ENCODE assay signal across 7 mouse cellular contexts in genomic region chr11:106076321-106076720, GRCm38 (mm10). TPM values are rescaled to one million over a fixed set of nuclear protein-coding genes. Genes with fewer than 3 reads are reported as not detected.
A peak's percentile ranks its signal among the peaks of the same experiment; 100 is the strongest.
DNase-seq lines count a peak whose midpoint lies in the region; ATAC-seq and TF ChIP-seq lines count a peak whose summit lies in the region.

No protein-coding gene starts in this region.

- no peaks in the 10 kb centered on the region for H3K9me3 ChIP-seq in kidney, embryonic 14.5 days (ENCODE audit: control insufficient read depth, low read length)
- H3K9me3 ChIP-seq in lung, postnatal 0 days (ENCODE audit: low read length): no peaks in the 10 kb centered on the region

- H3K27ac ChIP-seq in kidney, embryonic 14.5 days (ENCODE audit: low read depth, low read length): no peak overlapping the region
- no peak overlapping the region for H3K27ac ChIP-seq in lung, postnatal 0 days (ENCODE audit: low read length)
- H3K27ac ChIP-seq in small intestine, adult 2 months (ENCODE audit: insufficient read depth, low read depth, low read length): no peak overlapping the region

- peak; percentile 83 for DNase-seq in CD4-positive helper T cell, adult 2 months (ENCODE audit: low read depth, low spot score)
- peak; percentile 72 for DNase-seq in ES-CJ7 (ENCODE audit: low read depth, low spot score)
- DNase-seq in c-Kit-positive CD71-negative TER-119-negative erythroid progenitor cells, embryonic 14.5 days (ENCODE audit: low read depth): peak; percentile 84
- DNase-seq in gastrocnemius, adult 18-20 months (ENCODE audit: low spot score): peak; percentile 61
- peak; percentile 91 for DNase-seq in lung, postnatal 0 days (ENCODE audit: low spot score)

- no peak overlapping the region for H3K9ac ChIP-seq in kidney, embryonic 14.5 days (ENCODE audit: low read depth, low read length)
- H3K9ac ChIP-seq in lung, postnatal 0 days (replicated peaks; ENCODE audit: low read depth): no peak overlapping the region

- H3K4me3 ChIP-seq in kidney, embryonic 14.5 days (ENCODE audit: low read length): no peak overlapping the region
- H3K4me3 ChIP-seq in lung, postnatal 0 days (ENCODE audit: low read depth, low read length): no peak overlapping the region
- no peak overlapping the region for H3K4me3 ChIP-seq in small intestine, adult 2 months (ENCODE audit: low read depth, low read length)

- H3K4me2 ChIP-seq in kidney, embryonic 14.5 days (replicated peaks; ENCODE audit: low read depth, low read length): no peak overlapping the region
- no peak overlapping the region for H3K4me2 ChIP-seq in lung, postnatal 0 days (replicated peaks; ENCODE audit: low read depth, low read length)

- H3K36me3 ChIP-seq in kidney, embryonic 14.5 days (ENCODE audit: control insufficient read depth, insufficient read depth, low read length): peaks cover 21% of the 10 kb centered on the region
- 0 out of 2 replicates have a peak, but pooled peaks cover 4% of the 10 kb centered on the region for H3K36me3 ChIP-seq in lung, postnatal 0 days (ENCODE audit: insufficient read depth, low read length)
- H3K36me3 ChIP-seq in small intestine, adult 2 months (ENCODE audit: control insufficient read depth, insufficient read depth, low read length): peaks cover 17% of the 10 kb centered on the region

- TF ChIP-seq POLR2A in small intestine, adult 2 months (IDR thresholded peaks at IDR 0.05; ENCODE audit: low read depth, low read length): no peak

- no peaks in the 10 kb centered on the region for H3K27me3 ChIP-seq in kidney, embryonic 14.5 days (ENCODE audit: control insufficient read depth, insufficient read depth, low read length)
- no peaks in the 10 kb centered on the region for H3K27me3 ChIP-seq in lung, postnatal 0 days (replicated peaks; ENCODE audit: insufficient read depth, low read length)
- H3K27me3 ChIP-seq in small intestine, adult 2 months (ENCODE audit: control insufficient read depth, insufficient read depth, low read length): no peaks in the 10 kb centered on the region

- no peak for TF ChIP-seq EP300 in lung, postnatal 0 days (IDR thresholded peaks at IDR 0.05)

- 1% methylated on average over 4 of the region's 4 CpGs for WGBS in kidney, embryonic 14.5 days
- under 1% methylated on average over 4 of the region's 4 CpGs for WGBS in lung, postnatal 0 days
- under 1% methylated on average over 4 of the region's 4 CpGs for WGBS in small intestine, adult 2 months

- TF ChIP-seq CTCF in lung, postnatal 0 days (IDR thresholded peaks at IDR 0.05): peak; percentile 89
- peak; percentile 93; the same call in 1 of the 2 replicates for TF ChIP-seq CTCF in small intestine, adult 2 months (IDR thresholded peaks at IDR 0.05; ENCODE audit: extremely low read depth, insufficient read length, insufficient replicate concordance, low read depth, low read length)

- H3K4me1 ChIP-seq in kidney, embryonic 14.5 days (ENCODE audit: control insufficient read depth, insufficient read depth, low read length): no peaks in the 10 kb centered on the region
- H3K4me1 ChIP-seq in lung, postnatal 0 days (ENCODE audit: insufficient read depth, low read depth, low read length): no peaks in the 10 kb centered on the region
- no peaks in the 10 kb centered on the region for H3K4me1 ChIP-seq in small intestine, adult 2 months (ENCODE audit: control insufficient read depth, insufficient read depth, insufficient read length, low read length)

- 0 out of 2 replicates have a peak, but pooled peaks have one; percentile 20 for ATAC-seq in kidney, embryonic 14.5 days (ENCODE audit: low FRiP score, low TSS enrichment)
- ATAC-seq in lung, postnatal 0 days: peak; percentile 65; the same call in 1 of the 2 replicates

RNA-seq across cellular contexts. Expression of gene Map3k3, which starts 8.1 kb away (rescaled TPM):
- total RNA-seq in gastrocnemius, adult 18-20 months (2021): 10 to 100 TPM; 20.9 to 23.2 TPM
- polyA plus RNA-seq in kidney, embryonic 14.5 days (2014; fragmentation: Nextera tagmentation; extraction: Ambion mirVana): 23.2 and 25.7 TPM in 2 replicates
- polyA plus RNA-seq in lung, postnatal 0 days (2015; fragmentation: Nextera tagmentation; extraction: Ambion mirVana): 25.3 and 26.0 TPM in 2 replicates
- polyA plus RNA-seq in small intestine, adult 2 months (2012; rRNA removed): 10.0 and 15.1 TPM in 2 replicates

RNA-seq across cellular contexts. Expression of gene Taco1, which starts 10.5 kb away (rescaled TPM):
- 10 to 100 TPM; 39.7 to 44.4 TPM for total RNA-seq in gastrocnemius, adult 18-20 months (2021)
- polyA plus RNA-seq in kidney, embryonic 14.5 days (2014; fragmentation: Nextera tagmentation; extraction: Ambion mirVana): 10.3 and 11.3 TPM in 2 replicates
- polyA plus RNA-seq in lung, postnatal 0 days (2015; fragmentation: Nextera tagmentation; extraction: Ambion mirVana): 5.1 and 5.7 TPM in 2 replicates
- polyA plus RNA-seq in small intestine, adult 2 months (2012; rRNA removed): 8.3 TPM in 2 replicates

RNA-seq across cellular contexts. Expression of gene Dcaf7, which starts 39.6 kb away (rescaled TPM):
- 10 to 100 TPM; 24.8 to 25.9 TPM for total RNA-seq in gastrocnemius, adult 18-20 months (2021)
- 43.7 and 68.8 TPM in 2 replicates for polyA plus RNA-seq in kidney, embryonic 14.5 days (2014; fragmentation: Nextera tagmentation; extraction: Ambion mirVana)
- 26.6 and 28.9 TPM in 2 replicates for polyA plus RNA-seq in lung, postnatal 0 days (2015; fragmentation: Nextera tagmentation; extraction: Ambion mirVana)
- polyA plus RNA-seq in small intestine, adult 2 months (2012; rRNA removed): 18.7 and 30.9 TPM in 2 replicates
